Mouse (Mus musculus) E14TG2a.4 (cell line): ENCODE measurements around the gene Scube2.

Source experiments
- H3K27me3 ChIP-seq: 2 replicates; pipeline ENCODE4 v1.6.1; 2014; ENCODE audit warnings: low read length, control low read depth; ENCODE audit not compliant: insufficient read depth
- H3K36me3 ChIP-seq: 2 replicates; pipeline ENCODE4 v1.6.1; 2014; ENCODE audit warnings: low read length, control low read depth; ENCODE audit not compliant: insufficient read depth
- H3K4me1 ChIP-seq: replicated peaks from 2 replicates; pipeline ENCODE4 v1.6.1; 2014; ENCODE audit warnings: low read depth, low read length, control low read depth
- H3K4me3 ChIP-seq: replicated peaks from 2 replicates; pipeline ENCODE4 v1.5.1; 2014; ENCODE audit warnings: mild to moderate bottlenecking, low read length
- H3K9me3 ChIP-seq: 2 replicates; pipeline ENCODE4 v1.6.1; 2014; ENCODE audit warnings: low read length, control low read depth
- CTCF ChIP-seq: conservative IDR thresholded peaks from 2 replicates; pipeline ENCODE4 v1.5.1; 2014; ENCODE audit warnings: low read length
- NANOG ChIP-seq: IDR thresholded peaks from 2 replicates; pipeline ENCODE4 v1.6.1; 2014; ENCODE audit warnings: borderline replicate concordance, low read length, mixed read lengths
- POU5F1 ChIP-seq: IDR thresholded peaks from 2 replicates; pipeline ENCODE4 v1.6.1; 2014; ENCODE audit warnings: low read length, borderline replicate concordance

The Scube2 gene

DNA sequence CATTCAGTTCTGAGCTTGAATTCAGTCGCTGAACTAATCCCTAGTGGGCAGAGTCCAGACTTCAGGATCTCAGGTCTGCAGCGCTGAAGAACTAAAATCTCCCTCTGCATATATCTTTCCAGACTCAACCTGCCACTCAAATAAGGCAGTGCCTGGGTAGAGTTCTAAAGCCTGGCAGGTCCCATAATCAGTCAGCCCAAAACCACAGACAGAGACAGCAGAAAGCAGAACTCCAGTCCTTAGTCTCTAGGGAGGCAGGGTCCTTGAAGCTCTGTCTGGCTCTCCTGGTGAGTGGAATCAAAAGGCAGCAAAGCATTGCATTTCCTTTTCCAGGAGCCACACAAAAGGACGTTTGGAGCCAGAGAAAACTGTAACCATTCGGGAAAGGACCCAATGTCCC lies 1.9 kb downstream of the Scube2 start:
- Histone ChIP-seq H3K9me3 (no peaks in the 10 kb centered on the region), H3K36me3 (no peaks in the 10 kb centered on the region), H3K4me3 (no peak overlapping the region), H3K27me3 (peaks cover 44% of the 10 kb centered on the region), H3K4me1 (peaks cover 44% of the 10 kb centered on the region)
- TF ChIP-seq NANOG, result no peak

GRCm38 (mm10) chr7:109860162-109860561 lies 5.3 kb downstream of the Scube2 start:
- Histone ChIP-seq H3K4me3 (no peak overlapping the region), H3K36me3 (no peaks in the 10 kb centered on the region), H3K27me3 (peaks cover 33% of the 10 kb centered on the region), H3K9me3 (no peaks in the 10 kb centered on the region), H3K4me1 (peaks cover 22% of the 10 kb centered on the region)
- TF ChIP-seq POU5F1 (no peak), CTCF (no peak), NANOG (no peak)

- H3K4me3 ChIP-seq, result no peak overlapping the region
- H3K36me3 ChIP-seq, result no peaks in the 10 kb centered on the region
- H3K27me3 ChIP-seq, result peaks cover 26% of the 10 kb centered on the region
- peaks cover 14% of the 10 kb centered on the region for H3K4me1 ChIP-seq
- TF ChIP-seq CTCF (no peak), POU5F1 (no peak), NANOG (no peak)
- H3K9me3 ChIP-seq, result no peaks in the 10 kb centered on the region
Observed at GRCm38 (mm10) chr7:109859354-109859753, 6.1 kb downstream of the Scube2 start.

GRCm38 (mm10) chr7:109852752-109853212 lies 12.7 kb downstream of the Scube2 start:
- Histone ChIP-seq H3K4me3 (no peak overlapping the region), H3K36me3 (no peaks in the 10 kb centered on the region), H3K4me1 (peaks cover 30% of the 10 kb centered on the region), H3K9me3 (no peaks in the 10 kb centered on the region), H3K27me3 (peaks cover 16% of the 10 kb centered on the region; the same call in 1 of the 2 replicates)
- no peak for TF ChIP-seq NANOG
- TF ChIP-seq CTCF, result no peak
- TF ChIP-seq POU5F1, result no peak

GRCm38 (mm10) chr7:109852017-109852416 lies 13.5 kb downstream of the Scube2 start:
- H3K36me3 ChIP-seq, result no peaks in the 10 kb centered on the region
- no peak overlapping the region for H3K4me3 ChIP-seq
- no peak for TF ChIP-seq NANOG
- TF ChIP-seq CTCF, result no peak
- TF ChIP-seq POU5F1, result no peak
- peaks cover 16% of the 10 kb centered on the region; the same call in 1 of the 2 replicates for H3K27me3 ChIP-seq
- peaks cover 30% of the 10 kb centered on the region for H3K4me1 ChIP-seq
- H3K9me3 ChIP-seq, result no peaks in the 10 kb centered on the region

GRCm38 (mm10) chr7:109850531-109850930 lies 14.9 kb downstream of the Scube2 start:
- Histone ChIP-seq H3K36me3 (no peaks in the 10 kb centered on the region), H3K4me1 (peaks cover 30% of the 10 kb centered on the region), H3K4me3 (no peak overlapping the region), H3K9me3 (no peaks in the 10 kb centered on the region), H3K27me3 (0 out of 2 replicates have a peak, but pooled peaks cover 11% of the 10 kb centered on the region)
- TF ChIP-seq NANOG (no peak), POU5F1 (no peak), CTCF (no peak)

DNA sequence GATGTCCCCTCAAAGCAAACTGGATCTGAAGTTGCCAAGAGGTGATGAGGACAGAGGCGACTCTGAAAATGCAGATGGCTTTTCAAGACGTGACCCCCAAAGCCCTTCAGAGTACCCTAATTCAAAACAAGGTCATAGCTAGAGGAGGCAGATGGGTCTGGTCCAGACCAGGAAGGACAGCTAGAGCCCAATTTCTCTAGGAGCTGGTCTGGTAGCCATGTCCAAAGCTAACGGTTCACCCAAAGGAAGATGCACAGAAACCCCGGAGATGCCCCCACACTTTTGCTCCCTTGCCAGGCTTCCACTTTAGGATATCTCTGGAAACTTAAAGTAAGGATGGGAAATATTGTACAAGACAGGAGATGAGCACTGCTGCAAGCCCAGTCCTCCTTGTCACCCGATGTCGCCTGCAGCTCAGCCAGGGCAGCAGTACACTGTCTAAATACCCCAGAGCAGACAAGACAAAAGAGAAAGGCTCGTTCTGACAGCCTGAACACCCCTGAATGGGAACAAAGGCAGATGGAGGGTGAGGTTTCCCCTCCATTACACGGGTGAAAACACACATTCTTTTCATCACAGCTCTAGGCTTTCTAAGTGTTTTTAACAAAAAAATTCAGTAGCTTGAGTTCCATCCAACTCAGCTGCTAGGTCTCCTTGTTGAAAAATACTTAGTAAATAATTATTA lies 15.6 kb downstream of the Scube2 start:
- Histone ChIP-seq H3K9me3 (no peaks in the 10 kb centered on the region), H3K4me3 (no peak overlapping the region), H3K36me3 (no peaks in the 10 kb centered on the region), H3K27me3 (0 out of 2 replicates have a peak, but pooled peaks cover 11% of the 10 kb centered on the region), H3K4me1 (peaks cover 30% of the 10 kb centered on the region)
- TF ChIP-seq CTCF, result no peak
- no peak for TF ChIP-seq NANOG
- TF ChIP-seq POU5F1, result no peak

DNA sequence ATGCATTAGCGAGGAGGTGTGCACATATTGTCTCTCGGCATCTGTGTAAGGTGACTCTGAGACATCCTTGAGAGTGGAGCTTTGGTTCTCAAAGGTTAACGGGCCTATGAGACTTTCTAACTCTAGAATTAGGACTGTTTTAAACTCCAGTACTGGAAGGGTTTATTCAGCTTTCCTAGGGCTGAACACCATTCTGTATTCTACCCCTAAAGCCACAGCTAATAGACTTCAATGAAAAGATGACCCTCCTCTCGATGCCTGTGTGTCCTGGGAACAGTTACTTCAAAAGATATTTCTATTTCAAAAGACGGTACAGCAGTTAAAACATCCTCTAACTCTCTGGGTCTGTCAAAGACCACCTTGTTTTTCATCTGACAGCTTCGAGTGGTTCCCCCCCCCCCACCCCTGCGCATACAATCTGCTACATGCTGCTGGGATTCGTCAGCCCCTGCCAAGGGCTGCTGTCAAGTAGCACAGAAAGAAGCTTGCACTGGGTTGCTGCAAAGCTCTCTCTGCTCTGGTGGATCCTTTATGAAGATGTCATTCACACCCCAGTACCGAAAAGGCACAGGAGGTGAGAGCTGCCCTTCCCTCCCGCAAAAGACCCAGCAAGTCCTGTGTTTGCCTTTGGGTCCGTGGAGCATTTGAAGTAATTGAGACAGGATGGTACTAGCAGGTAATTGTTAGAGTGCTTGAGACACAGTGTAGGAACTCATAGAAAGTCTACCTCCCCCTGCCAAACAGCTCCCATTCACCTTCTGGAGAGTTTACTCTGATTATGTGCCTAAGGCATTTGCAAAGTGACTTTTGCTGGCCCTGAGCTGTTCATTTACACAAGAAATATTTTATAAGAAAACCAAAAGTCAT lies 16.4 kb downstream of the Scube2 start:
- Histone ChIP-seq H3K4me1 (peaks cover 30% of the 10 kb centered on the region), H3K4me3 (no peak overlapping the region), H3K9me3 (no peaks in the 10 kb centered on the region), H3K36me3 (no peaks in the 10 kb centered on the region), H3K27me3 (0 out of 2 replicates have a peak, but pooled peaks cover 7% of the 10 kb centered on the region)
- TF ChIP-seq POU5F1 (no peak), CTCF (no peak), NANOG (no peak)
